Mouse (Mus musculus) liver, adult 2 months (tissue): ENCODE data around the gene Ern2.

Experiments used
- CTCF ChIP-seq: fragments of 200-500 bp; IDR thresholded peaks from 2 replicates; pipeline ENCODE4 v1.5.1; 2011; ENCODE audit warnings: low read depth, low read length, control low read depth
- POLR2A ChIP-seq: fragments of 200-500 bp; IDR thresholded peaks from 2 replicates; pipeline ENCODE4 v1.6.1; 2011; ENCODE audit warnings: low read length, control low read depth; ENCODE audit not compliant: insufficient read depth; ENCODE audit errors: extremely low read depth

GRCm38 (mm10) chr7:122158915-122159902, 26.8 kb downstream of the Ern2 start, which contains the start of gene Plk1:
- TF ChIP-seq POLR2A, result no peak
- TF ChIP-seq CTCF, result peak; percentile 0; the same call in 1 of the 2 replicates
